Mouse (Mus musculus) heart, embryonic 13.5 days (tissue): ENCODE results near the gene Etnppl. TPM values are rescaled to one million over a fixed set of nuclear protein-coding genes. Genes with fewer than 3 reads are reported as not detected.

Experiments
- ATAC-seq: fragments of 200-750 bp; cut with Nextera tagmentation; 2 replicates; pipeline ENCODE4 v1.8.0; 2017; ENCODE audit warnings: moderate TSS enrichment; ENCODE audit not compliant: insufficient number of reproducible peaks, low FRiP score, low TSS enrichment; ENCODE audit errors: extremely low read depth
- H3K27ac ChIP-seq: fragments of 300-500 bp; sonication (generic); replicated peaks from 2 replicates; pipeline ENCODE4 v1.5.1; 2015; ENCODE audit warnings: moderate library complexity, mild to moderate bottlenecking, inconsistent platforms
- H3K27me3 ChIP-seq: fragments of 300-500 bp; sonication (generic); replicated peaks from 2 replicates; pipeline ENCODE4 v1.6.1; 2015; ENCODE audit warnings: mild to moderate bottlenecking, inconsistent platforms
- H3K36me3 ChIP-seq: fragments of 300-500 bp; sonication (generic); 2 replicates; pipeline ENCODE4 v1.6.1; 2015; ENCODE audit warnings: mild to moderate bottlenecking, inconsistent platforms
- H3K4me1 ChIP-seq: fragments of 300-500 bp; sonication (generic); 2 replicates; pipeline ENCODE4 v1.6.1; 2015; ENCODE audit warnings: inconsistent platforms
- H3K4me2 ChIP-seq: fragments of 300-500 bp; sonication (generic); 2 replicates; pipeline ENCODE4 v1.6.1; 2015; ENCODE audit warnings: inconsistent platforms, mild to moderate bottlenecking, moderate library complexity
- H3K4me3 ChIP-seq: fragments of 300-500 bp; sonication (generic); 2 replicates; pipeline ENCODE4 v1.5.1; 2015; ENCODE audit warnings: moderate library complexity, mild to moderate bottlenecking, inconsistent platforms
- H3K9ac ChIP-seq: fragments of 300-500 bp; sonication (generic); 2 replicates; pipeline ENCODE4 v1.6.1; 2015; ENCODE audit warnings: inconsistent platforms, mild to moderate bottlenecking, moderate library complexity
- H3K9me3 ChIP-seq: fragments of 300-500 bp; sonication (generic); 2 replicates; pipeline ENCODE4 v1.6.1; 2016; ENCODE audit warnings: inconsistent platforms
- WGBS: fragments of 180-500 bp; shearing (Covaris S2); methylation state at CpG from one replicate; pipeline ENCODE4 v1.1.7; 2015; ENCODE audit warnings: mixed read lengths; 5-methylcytosine and 5-hydroxymethylcytosine counted together
- polyA plus RNA-seq: library from polyadenylated mRNA; unstranded; fragments of >200 nt; fragmentation: Nextera tagmentation; extraction: Ambion mirVana; gene quantifications from 2 replicates; pipeline ENCODE4 v1.2.1, GENCODE M21; 2015

The Etnppl gene
- polyA plus RNA-seq, 1 experiment from 2014 or later, result not detected

DNA sequence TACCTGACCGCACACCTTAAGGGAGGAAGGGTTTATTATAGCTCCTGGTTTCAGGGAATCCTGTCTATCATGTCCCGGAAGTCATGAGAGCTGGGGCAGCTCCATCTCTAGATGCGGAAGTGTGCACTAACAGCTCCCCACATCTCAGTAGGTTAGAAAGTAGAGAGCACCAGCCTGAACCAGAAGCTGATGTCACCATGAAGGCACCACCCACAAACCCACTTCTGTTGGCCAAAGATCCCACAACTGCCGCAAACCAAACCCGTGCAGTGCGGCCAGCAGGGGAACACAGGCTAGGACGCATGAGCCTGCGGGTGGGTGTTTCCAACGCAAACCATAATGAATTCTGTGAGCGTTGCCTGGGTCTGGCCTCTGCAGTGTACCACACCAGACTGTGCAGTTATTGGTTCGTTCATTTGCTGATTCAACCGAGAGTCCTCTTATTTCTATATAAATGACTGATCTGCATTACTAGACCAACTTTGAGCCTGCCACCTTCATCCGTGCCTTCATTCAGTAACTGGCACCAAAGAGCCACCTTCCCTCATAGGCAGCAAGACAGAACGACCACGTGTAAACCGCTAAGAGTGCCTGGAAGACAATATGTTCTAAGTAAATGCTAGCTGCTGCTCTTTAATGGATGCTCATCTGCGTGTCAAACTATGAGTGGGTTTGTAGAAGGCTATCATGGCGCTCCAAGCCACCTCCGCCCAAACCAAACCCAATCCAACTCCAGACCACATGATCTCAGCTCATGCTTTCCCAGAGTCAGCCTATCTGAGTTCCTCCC is 60.6 kb downstream of the Etnppl start:
- Histone ChIP-seq H3K4me2 (no peak overlapping the region), H3K9me3 (no peaks in the 10 kb centered on the region), H3K27me3 (0 out of 2 replicates have a peak, but pooled peaks cover 3% of the 10 kb centered on the region), H3K4me3 (no peak overlapping the region), H3K4me1 (no peaks in the 10 kb centered on the region), H3K36me3 (no peaks in the 10 kb centered on the region), H3K9ac (no peak overlapping the region), H3K27ac (no peak overlapping the region)
- ATAC-seq, result no peak
- 90% methylated on average over 19 of the region's 19 CpGs for WGBS

DNA sequence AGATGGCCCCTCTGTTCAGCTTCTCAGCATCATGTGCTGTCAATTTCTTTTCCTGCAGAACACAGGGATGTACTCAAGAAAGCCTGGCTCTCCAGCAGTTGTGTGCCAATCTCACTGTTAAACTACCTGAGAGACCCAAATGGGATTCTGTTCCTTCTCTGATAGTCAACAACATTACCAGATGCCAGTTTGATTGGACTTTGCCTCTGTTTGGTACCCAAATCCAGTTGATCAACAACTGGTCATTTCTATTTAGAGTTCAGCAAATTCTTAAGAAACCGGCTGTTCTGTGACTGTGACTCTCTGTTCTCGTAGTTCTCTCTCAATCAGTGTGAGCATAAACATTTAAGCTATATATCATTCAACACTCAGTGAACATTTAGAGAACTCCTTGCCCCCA is 64.0 kb downstream of the Etnppl start:
- no peak overlapping the region for H3K4me3 ChIP-seq
- H3K27ac ChIP-seq, result no peak overlapping the region
- no peaks in the 10 kb centered on the region for H3K36me3 ChIP-seq
- H3K27me3 ChIP-seq, result peaks cover 3% of the 10 kb centered on the region; the same call in 1 of the 2 replicates
- ATAC-seq, result no peak
- H3K9me3 ChIP-seq, result no peaks in the 10 kb centered on the region
- WGBS, result 79% methylated on average over 2 of the region's 2 CpGs
- H3K4me1 ChIP-seq, result no peaks in the 10 kb centered on the region
- no peak overlapping the region for H3K9ac ChIP-seq
- H3K4me2 ChIP-seq, result no peak overlapping the region

DNA sequence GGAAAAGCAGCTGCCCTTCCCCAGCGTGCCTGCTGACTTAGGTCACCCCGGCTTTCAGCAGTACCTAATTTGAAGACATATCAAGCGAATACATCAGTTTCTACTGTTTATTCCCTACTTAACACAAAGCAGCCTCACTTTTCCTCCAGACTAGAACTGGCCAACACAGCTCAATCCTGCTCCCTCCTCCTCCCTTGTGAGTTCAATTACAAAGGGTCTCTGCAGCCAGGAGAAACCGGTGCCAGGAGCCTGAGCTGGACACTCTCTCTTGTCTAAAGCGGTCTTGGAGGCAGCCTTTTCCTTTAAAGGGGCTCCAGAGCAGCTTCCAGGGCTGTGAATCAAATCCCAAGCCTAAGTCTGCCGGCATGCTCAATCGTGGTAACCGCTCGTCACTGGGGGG is 64.9 kb downstream of the Etnppl start:
- Histone ChIP-seq H3K9ac (no peak overlapping the region), H3K27ac (no peak overlapping the region), H3K27me3 (peaks cover 3% of the 10 kb centered on the region; the same call in 1 of the 2 replicates), H3K9me3 (no peaks in the 10 kb centered on the region), H3K4me2 (no peak overlapping the region), H3K4me3 (no peak overlapping the region), H3K4me1 (no peaks in the 10 kb centered on the region), H3K36me3 (no peaks in the 10 kb centered on the region)
- no peak for ATAC-seq
- WGBS, result 72% methylated on average over 9 of the region's 9 CpGs

DNA sequence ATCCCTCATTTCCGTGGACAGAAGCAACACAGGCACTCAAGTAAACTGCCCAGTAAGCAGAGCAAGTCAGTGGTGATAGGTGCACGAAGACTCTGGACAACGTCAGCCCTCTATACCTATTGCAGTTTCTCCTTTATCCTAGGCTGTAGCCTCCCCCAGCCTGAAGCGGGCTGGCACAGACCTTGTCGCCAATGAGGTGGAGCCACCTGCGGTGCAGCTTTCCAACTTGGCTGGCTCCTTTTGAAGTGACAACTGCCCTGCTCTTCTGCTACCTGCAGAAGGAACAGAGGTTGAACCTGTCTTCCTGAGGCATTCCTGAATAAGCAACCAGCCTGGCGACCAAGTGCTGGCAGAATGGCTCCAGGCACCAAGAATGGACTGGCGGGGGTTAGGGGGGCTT is 66.6 kb downstream of the Etnppl start:
- H3K4me1 ChIP-seq, result no peaks in the 10 kb centered on the region
- H3K9ac ChIP-seq, result no peak overlapping the region
- H3K4me2 ChIP-seq, result no peak overlapping the region
- no peaks in the 10 kb centered on the region for H3K9me3 ChIP-seq
- ATAC-seq, result no peak
- no peaks in the 10 kb centered on the region for H3K36me3 ChIP-seq
- WGBS, result 58% methylated on average over 8 of the region's 8 CpGs
- no peak overlapping the region for H3K27ac ChIP-seq
- H3K4me3 ChIP-seq, result no peak overlapping the region
- peaks cover 3% of the 10 kb centered on the region; the same call in 1 of the 2 replicates for H3K27me3 ChIP-seq

DNA sequence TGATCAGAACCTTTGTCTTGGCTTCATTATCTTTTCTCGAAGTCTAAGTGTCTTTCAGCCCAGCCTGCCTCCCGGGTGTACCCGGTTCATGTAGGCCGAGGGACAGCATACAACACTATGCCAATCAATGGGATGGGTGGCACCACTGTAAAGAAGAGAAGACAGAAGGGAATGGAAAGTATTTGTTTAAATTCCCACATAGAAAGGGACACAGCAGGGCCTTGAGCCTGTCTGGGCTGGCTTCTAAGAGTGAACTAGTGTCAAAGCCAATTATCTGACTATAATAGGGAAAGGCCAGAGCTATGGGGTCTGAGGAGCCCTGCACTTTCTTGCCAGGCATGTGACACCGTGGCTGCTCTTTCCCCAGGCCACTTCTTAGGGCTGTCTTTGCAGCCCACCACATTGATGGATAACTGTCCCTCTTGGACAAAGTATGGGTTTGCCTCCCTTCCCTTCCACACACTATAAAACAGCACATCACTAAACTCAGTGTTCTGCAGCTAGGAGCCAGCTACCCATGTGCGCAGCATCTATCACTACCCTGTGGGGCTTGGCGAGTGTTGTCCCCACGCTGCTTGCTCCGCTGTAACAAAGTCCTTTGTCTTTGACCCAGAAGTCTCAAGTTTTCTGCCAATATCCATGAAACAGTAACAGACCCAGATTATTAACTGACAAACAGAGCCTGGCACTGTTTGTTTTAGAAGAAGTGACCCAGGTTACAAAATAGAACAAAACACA is 67.2 kb downstream of the Etnppl start:
- Histone ChIP-seq H3K4me3 (no peak overlapping the region), H3K9me3 (no peaks in the 10 kb centered on the region), H3K27ac (no peak overlapping the region), H3K4me1 (no peaks in the 10 kb centered on the region), H3K9ac (no peak overlapping the region), H3K4me2 (no peak overlapping the region), H3K36me3 (no peaks in the 10 kb centered on the region), H3K27me3 (peaks cover 3% of the 10 kb centered on the region; the same call in 1 of the 2 replicates)
- 80% methylated on average over 9 of the region's 9 CpGs for WGBS
- no peak for ATAC-seq

DNA sequence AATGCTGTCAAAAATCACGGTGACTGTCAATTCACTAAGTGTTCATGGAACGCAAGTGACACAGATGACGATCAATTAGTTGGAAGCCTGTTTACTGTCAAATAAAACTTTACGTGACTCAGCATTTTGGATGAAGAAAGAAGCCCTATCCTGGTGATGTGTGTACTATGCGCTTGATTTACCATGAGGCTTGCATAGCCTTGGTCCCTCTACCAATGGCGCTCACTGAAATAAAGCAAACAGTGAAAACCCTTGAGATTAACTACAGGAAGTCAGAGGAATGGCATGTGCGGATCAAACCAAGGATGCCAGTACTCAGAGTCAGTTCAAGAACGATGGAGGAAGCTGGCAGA is 67.7 kb downstream of the Etnppl start:
- Histone ChIP-seq H3K4me1 (no peaks in the 10 kb centered on the region), H3K36me3 (no peaks in the 10 kb centered on the region), H3K27ac (no peak overlapping the region), H3K4me3 (no peak overlapping the region), H3K4me2 (no peak overlapping the region), H3K27me3 (peaks cover 3% of the 10 kb centered on the region; the same call in 1 of the 2 replicates), H3K9me3 (no peaks in the 10 kb centered on the region), H3K9ac (no peak overlapping the region)
- ATAC-seq, result no peak
- 75% methylated on average over 8 of the region's 8 CpGs for WGBS

DNA sequence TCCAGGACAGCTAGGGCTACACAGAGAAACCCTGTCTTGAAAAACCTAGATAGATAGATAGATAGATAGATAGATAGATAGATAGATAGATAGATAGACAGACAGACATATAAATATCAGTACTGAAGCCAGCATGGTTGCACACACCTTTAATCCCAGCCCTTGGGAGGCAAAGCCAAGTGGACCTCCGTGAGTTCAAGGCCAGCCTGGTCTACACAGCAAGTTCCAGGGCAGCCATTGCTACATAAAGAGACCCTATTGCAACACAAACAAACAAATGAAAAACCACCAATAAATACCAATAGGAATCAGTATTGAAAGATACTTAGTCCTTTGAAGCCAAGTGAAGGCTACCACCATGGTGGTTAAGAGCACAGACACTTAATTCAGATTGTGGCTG is 69.8 kb downstream of the Etnppl start:
- Histone ChIP-seq H3K4me2 (no peak overlapping the region), H3K27me3 (peaks cover under 1% of the 10 kb centered on the region; the same call in 1 of the 2 replicates), H3K4me1 (peaks cover 12% of the 10 kb centered on the region), H3K9ac (no peak overlapping the region), H3K36me3 (no peaks in the 10 kb centered on the region), H3K4me3 (no peak overlapping the region), H3K9me3 (no peaks in the 10 kb centered on the region), H3K27ac (no peak overlapping the region)
- no peak for ATAC-seq
- 86% methylated on average over 1 of the region's 1 CpGs for WGBS

Other genes with a start within 250 kb of the Etnppl start
- 242 and 272 TPM in 2 replicates for gene Ostc, start 92.0 kb downstream of the Etnppl start, polyA plus RNA-seq
- 585 and 628 TPM in 2 replicates for gene Rpl34, start 113.0 kb downstream of the Etnppl start, polyA plus RNA-seq